Mouse (Mus musculus) heart, postnatal 0 days (tissue): ENCODE measurements around the gene Oxa1l.

ENCODE experiments used
- CTCF ChIP-seq: IDR thresholded peaks from 2 replicates; pipeline ENCODE4 v1.5.1; 2016; ENCODE audit warnings: antibody characterized with exemption, control low read depth, low read depth
- EP300 ChIP-seq: IDR thresholded peaks from 2 replicates; pipeline ENCODE4 v1.6.1; 2016; ENCODE audit warnings: antibody characterized with exemption, low read depth

GRCm38 (mm10) chr14:54401723-54402122, 41.1 kb downstream of the Oxa1l start:
- TF ChIP-seq CTCF (no peak), EP300 (no peak)
